8 mouse cellular contexts compared by ENCODE assay signal in the genomic region with DNA sequence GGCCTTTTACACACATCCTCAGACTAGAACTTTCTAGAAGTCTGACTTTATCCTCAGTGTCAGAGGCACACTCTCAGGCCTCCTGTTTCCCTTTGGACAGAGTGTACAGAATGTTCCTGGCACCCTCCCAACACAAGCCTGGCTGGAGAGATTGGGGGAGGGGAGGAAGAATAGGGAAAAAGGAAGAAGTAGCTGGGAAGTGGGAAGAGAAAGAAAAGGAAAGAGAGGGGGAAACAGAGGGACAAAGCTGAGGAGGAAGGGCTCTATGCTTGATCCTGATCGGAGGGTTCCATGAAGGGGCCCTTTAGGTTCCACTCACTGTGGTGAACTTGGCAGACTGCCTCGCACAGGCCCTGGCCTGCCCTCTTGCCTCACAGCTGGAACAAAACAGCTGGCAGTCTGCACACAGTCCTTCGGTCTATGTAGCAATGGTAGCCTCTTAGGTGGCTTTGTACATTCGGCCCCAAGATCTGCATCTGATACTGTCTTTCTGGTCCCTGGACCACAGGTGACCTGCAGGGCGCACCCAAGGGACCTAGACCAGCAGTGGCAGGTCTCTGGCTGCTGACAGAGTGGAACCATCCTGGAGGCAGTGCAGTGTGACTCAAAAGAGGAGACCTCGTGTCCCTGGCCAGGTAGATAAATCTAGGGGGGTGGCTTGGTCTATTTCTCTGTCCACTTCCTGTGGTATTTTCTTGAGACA. TPM values are rescaled to one million over a fixed set of nuclear protein-coding genes. Genes with fewer than 3 reads are reported as not detected.
DNase-seq lines count a peak whose midpoint lies in the region; ATAC-seq and TF ChIP-seq lines count a peak whose summit lies in the region.

No protein-coding gene starts in this region.

- intact Hi-C loops in gastrocnemius, adult 2 months (cut with DNase I), result no loop called here

- no peak for TF ChIP-seq POLR2A in lung, adult 2 months (IDR thresholded peaks at IDR 0.05; ENCODE audit: borderline replicate concordance, extremely low read depth, low read depth, low read length)

- peak overlapping the region; percentile 66 for H3K27ac ChIP-seq in limb, embryonic 12.5 days
- no peak overlapping the region; the same call in 1 of the 2 replicates for H3K27ac ChIP-seq in limb, embryonic 10.5 days
- peak overlapping the region; percentile 90 for H3K27ac ChIP-seq in gastrocnemius, adult 2 months
- H3K27ac ChIP-seq in intestine, embryonic 14.5 days (ENCODE audit: low read depth), result peak overlapping the region; percentile 72

- H3K9me3 ChIP-seq in limb, embryonic 12.5 days, result no peaks in the 10 kb centered on the region
- H3K9me3 ChIP-seq in limb, embryonic 10.5 days (replicated peaks), result no peaks in the 10 kb centered on the region
- H3K9me3 ChIP-seq in intestine, embryonic 14.5 days (ENCODE audit: control insufficient read depth, low read length), result no peaks in the 10 kb centered on the region

- peak; percentile 23; the same call in 1 of the 2 replicates for ATAC-seq in limb, embryonic 12.5 days (ENCODE audit: insufficient number of reproducible peaks, insufficient read depth, low FRiP score, low TSS enrichment, low read depth)
- ATAC-seq in intestine, embryonic 14.5 days (replicated peaks; ENCODE audit: low FRiP score, low TSS enrichment, low read depth), result 0 out of 2 replicates have a peak, but pooled peaks have one; percentile 36

- WGBS in limb, embryonic 12.5 days, result 75% methylated on average over 6 of the region's 6 CpGs
- WGBS in limb, embryonic 10.5 days, result 86% methylated on average over 6 of the region's 6 CpGs
- 60% methylated on average over 6 of the region's 6 CpGs for WGBS in intestine, embryonic 14.5 days
- WGBS in lung, adult 2 months, result 20% methylated on average over 6 of the region's 6 CpGs

- TF ChIP-seq CTCF in gastrocnemius, adult 2 months (IDR thresholded peaks at IDR 0.05), result no peak
- no peak for TF ChIP-seq CTCF in lung, adult 2 months (IDR thresholded peaks at IDR 0.05; ENCODE audit: insufficient read depth, low read length)

- H3K4me2 ChIP-seq in limb, embryonic 12.5 days, result no peak overlapping the region
- H3K4me2 ChIP-seq in intestine, embryonic 14.5 days (ENCODE audit: low read length), result no peak overlapping the region

- no peak overlapping the region for H3K9ac ChIP-seq in limb, embryonic 12.5 days (replicated peaks)
- H3K9ac ChIP-seq in intestine, embryonic 14.5 days (ENCODE audit: low read length), result no peak overlapping the region

- H3K4me1 ChIP-seq in limb, embryonic 12.5 days (replicated peaks), result peaks cover 10% of the 10 kb centered on the region
- peaks cover 4% of the 10 kb centered on the region for H3K4me1 ChIP-seq in limb, embryonic 10.5 days
- peaks cover 14% of the 10 kb centered on the region for H3K4me1 ChIP-seq in intestine, embryonic 14.5 days (replicated peaks; ENCODE audit: control insufficient read depth, insufficient read depth, low read length)
- H3K4me1 ChIP-seq in lung, adult 2 months (ENCODE audit: control insufficient read depth, insufficient read depth, low read length), result peaks cover 23% of the 10 kb centered on the region

- no peaks in the 10 kb centered on the region for H3K36me3 ChIP-seq in limb, embryonic 12.5 days
- H3K36me3 ChIP-seq in limb, embryonic 10.5 days, result no peaks in the 10 kb centered on the region
- H3K36me3 ChIP-seq in intestine, embryonic 14.5 days (ENCODE audit: control insufficient read depth, insufficient read depth, low read length), result peaks cover 48% of the 10 kb centered on the region

- DNase-seq in limb, embryonic 10.5 days (ENCODE audit: low spot score), result no peak
- peak; percentile 88 for DNase-seq in adrenal gland, postnatal 10 days
- peak; percentile 86 for DNase-seq in gastrocnemius, adult 2 months
- DNase-seq in intestine, embryonic 14.5 days (ENCODE audit: low spot score), result no peak
- DNase-seq in lung, adult 2 months, result peak; percentile 83
- peak; percentile 90 for DNase-seq in testis, postnatal 10 days (ENCODE audit: low spot score)
- DNase-seq in spleen, postnatal 14 days (ENCODE audit: low spot score in 2 of 2), result no peak

- no peaks in the 10 kb centered on the region for H3K27me3 ChIP-seq in limb, embryonic 12.5 days
- H3K27me3 ChIP-seq in limb, embryonic 10.5 days (ENCODE audit: low read depth, poor library complexity, severe bottlenecking), result no peaks in the 10 kb centered on the region
- no peaks in the 10 kb centered on the region for H3K27me3 ChIP-seq in intestine, embryonic 14.5 days (replicated peaks; ENCODE audit: control insufficient read depth, insufficient read depth, low read length)

- no peak overlapping the region for H3K4me3 ChIP-seq in limb, embryonic 12.5 days (replicated peaks)
- H3K4me3 ChIP-seq in limb, embryonic 10.5 days, result no peak overlapping the region
- no peak overlapping the region for H3K4me3 ChIP-seq in gastrocnemius, adult 2 months
- H3K4me3 ChIP-seq in intestine, embryonic 14.5 days (ENCODE audit: low read depth, low read length), result no peak overlapping the region
- H3K4me3 ChIP-seq in lung, adult 2 months (replicated peaks; ENCODE audit: extremely low read depth, low read depth, low read length), result no peak overlapping the region

RNA-seq across cellular contexts. Expression of a gene that starts 22.6 kb away (rescaled TPM):
- 1.9 and 2.1 TPM in 2 replicates for polyA plus RNA-seq in limb, embryonic 12.5 days (2016; fragmentation: Nextera tagmentation; extraction: Ambion mirVana)
- 1.8 and 2.4 TPM in 2 replicates for polyA plus RNA-seq in limb, embryonic 10.5 days (2016; fragmentation: Nextera tagmentation; extraction: Ambion mirVana)
- 10 to 100 TPM; 15.6 to 37.9 TPM for total RNA-seq in adrenal gland, postnatal 10 days (2021)
- 10 to 100 TPM in 1 of 2 experiments, 1 to 10 TPM in 1; 3.9 to 10.8 TPM for total RNA-seq in gastrocnemius, adult 2 months (2021)
- 5.9 and 6.7 TPM in 2 replicates for polyA plus RNA-seq in intestine, embryonic 14.5 days (2014; fragmentation: Nextera tagmentation; extraction: Ambion mirVana)
- 6.9 and 21.0 TPM in 2 replicates for polyA plus RNA-seq in lung, adult 2 months (2012; rRNA removed)

RNA-seq across cellular contexts. Expression of a gene that starts 22.7 kb away (rescaled TPM):
- polyA plus RNA-seq in limb, embryonic 12.5 days (2016; fragmentation: Nextera tagmentation; extraction: Ambion mirVana), result 121 and 127 TPM in 2 replicates
- 86.2 and 111 TPM in 2 replicates for polyA plus RNA-seq in limb, embryonic 10.5 days (2016; fragmentation: Nextera tagmentation; extraction: Ambion mirVana)
- total RNA-seq in adrenal gland, postnatal 10 days (2021), result 100 to 1,000 TPM in 1 of 2 experiments, 10 to 100 TPM in 1; 49.5 to 137 TPM
- total RNA-seq in gastrocnemius, adult 2 months (2021), result 1 to 10 TPM; 4.4 to 7.9 TPM
- polyA plus RNA-seq in intestine, embryonic 14.5 days (2014; fragmentation: Nextera tagmentation; extraction: Ambion mirVana), result 79.3 and 84.4 TPM in 2 replicates
- polyA plus RNA-seq in lung, adult 2 months (2012; rRNA removed), result 40.5 and 54.4 TPM in 2 replicates

RNA-seq across cellular contexts. Expression of a gene that starts 37.9 kb away (rescaled TPM):
- polyA plus RNA-seq in limb, embryonic 12.5 days (2016; fragmentation: Nextera tagmentation; extraction: Ambion mirVana), result 178 and 186 TPM in 2 replicates
- polyA plus RNA-seq in limb, embryonic 10.5 days (2016; fragmentation: Nextera tagmentation; extraction: Ambion mirVana), result 185 and 190 TPM in 2 replicates
- 10 to 100 TPM; 82.9 to 83.7 TPM for total RNA-seq in adrenal gland, postnatal 10 days (2021)
- 10 to 100 TPM; 38.3 to 44.6 TPM for total RNA-seq in gastrocnemius, adult 2 months (2021)
- 135 and 147 TPM in 2 replicates for polyA plus RNA-seq in intestine, embryonic 14.5 days (2014; fragmentation: Nextera tagmentation; extraction: Ambion mirVana)
- polyA plus RNA-seq in lung, adult 2 months (2012; rRNA removed), result 51.6 and 57.4 TPM in 2 replicates

RNA-seq across cellular contexts. Expression of a gene that starts 57.9 kb away (rescaled TPM):
- polyA plus RNA-seq in limb, embryonic 12.5 days (2016; fragmentation: Nextera tagmentation; extraction: Ambion mirVana), result 11.8 and 12.2 TPM in 2 replicates
- 12.5 and 12.9 TPM in 2 replicates for polyA plus RNA-seq in limb, embryonic 10.5 days (2016; fragmentation: Nextera tagmentation; extraction: Ambion mirVana)
- 1 to 10 TPM; 8.0 to 9.1 TPM for total RNA-seq in adrenal gland, postnatal 10 days (2021)
- total RNA-seq in gastrocnemius, adult 2 months (2021), result 1 to 10 TPM; 3.3 to 4.1 TPM
- polyA plus RNA-seq in intestine, embryonic 14.5 days (2014; fragmentation: Nextera tagmentation; extraction: Ambion mirVana), result 5.9 and 6.7 TPM in 2 replicates
- polyA plus RNA-seq in lung, adult 2 months (2012; rRNA removed), result 16.1 and 20.2 TPM in 2 replicates

Comparison
In these comparisons a context has a peak if more than half of its experiments do, and no peak if none do; other contexts are left out.
1. DNase-seq: peak in adrenal gland, postnatal 10 days (single experiment), gastrocnemius, adult 2 months (single experiment), lung, adult 2 months (single experiment) and testis, postnatal 10 days (single experiment); none in limb, embryonic 10.5 days (single experiment), intestine, embryonic 14.5 days (single experiment) and spleen, postnatal 14 days (0 of 2).